Mouse (Mus musculus): Measurements from ENCODE around the gene Dph1.

DNA sequence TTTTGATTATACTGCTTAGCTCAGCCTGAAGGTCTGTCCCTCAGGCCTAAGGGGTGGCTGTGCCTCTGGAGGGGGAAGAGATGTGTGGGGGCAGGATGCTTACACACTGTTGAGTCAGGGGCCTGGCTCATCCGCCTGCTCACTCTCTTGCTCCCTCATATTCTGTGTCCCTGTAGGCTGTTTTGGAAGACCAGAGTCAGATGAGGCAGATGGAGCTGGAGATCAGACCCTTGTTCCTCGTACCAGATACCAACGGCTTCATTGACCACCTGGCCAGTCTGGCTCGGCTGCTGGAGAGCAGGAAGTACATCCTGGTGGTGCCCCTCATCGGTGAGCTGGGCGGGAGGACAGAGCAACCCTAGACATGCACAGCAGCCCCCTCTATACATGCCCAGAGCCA, 35.1 kb downstream of the Dph1 start:
- TF ChIP-seq CTCF (IDR thresholded peaks at IDR 0.05; ENCODE audit: borderline replicate concordance, extremely low read depth, insufficient read depth, insufficient read length) (no peak), POLR2A (IDR thresholded peaks at IDR 0.05; ENCODE audit: borderline replicate concordance, extremely low read depth, insufficient read depth, insufficient read length, poor library complexity, severe bottlenecking) (no peak)
